Mouse (Mus musculus) kidney, adult 9 months (tissue): ENCODE results near the gene Rack1.
"Not testable (repeated sequence)": the region's sequence is repeated elsewhere in the genome, so short reads cannot be mapped to it uniquely, and the experiment has no call there.

Source experiments
- DNase-seq: peaks from one replicate; pipeline ENCODE4 v3.0.0; 2022

Gene Rack1

GRCm38 (mm10) chr11:48820308-48820674, 20.2 kb downstream of the Rack1 start:
- no peak for DNase-seq

GRCm38 (mm10) chr11:48821299-48821698, 21.2 kb downstream of the Rack1 start:
- DNase-seq, result not testable (repeated sequence)

- DNase-seq, result no peak
Observed at GRCm38 (mm10) chr11:48822768-48823512, 22.8 kb downstream of the Rack1 start.

GRCm38 (mm10) chr11:48823536-48823972, 23.4 kb downstream of the Rack1 start:
- peak; percentile 59 for DNase-seq

GRCm38 (mm10) chr11:48824311-48824830, 24.2 kb downstream of the Rack1 start:
- DNase-seq, result no peak

- DNase-seq, result not testable (repeated sequence)
Observed at GRCm38 (mm10) chr11:48825979-48826751, 26.0 kb downstream of the Rack1 start, which contains the start of the genes Trim7 and Gm12184. TSS of gene Trim7 (plus strand) at chr11:48826140. TSS of gene Gm12184 (minus strand) at chr11:48826655.

- DNase-seq, result no peak
Observed at GRCm38 (mm10) chr11:48826752-48827096, 26.6 kb downstream of the Rack1 start.

GRCm38 (mm10) chr11:48827926-48828325, 27.8 kb downstream of the Rack1 start:
- no peak for DNase-seq

GRCm38 (mm10) chr11:48830279-48830678, 30.1 kb downstream of the Rack1 start:
- DNase-seq, result no peak

GRCm38 (mm10) chr11:48831273-48831672, 31.1 kb downstream of the Rack1 start:
- no peak for DNase-seq

GRCm38 (mm10) chr11:48833078-48833730, 33.1 kb downstream of the Rack1 start:
- no peak for DNase-seq

GRCm38 (mm10) chr11:48833731-48834639, 33.9 kb downstream of the Rack1 start:
- DNase-seq, result peak; percentile 94

- peak; percentile 32 for DNase-seq
Observed at GRCm38 (mm10) chr11:48835923-48836322, 35.8 kb downstream of the Rack1 start.

- peak; percentile 90 for DNase-seq
Observed at GRCm38 (mm10) chr11:48836990-48837309, 36.8 kb downstream of the Rack1 start.

- DNase-seq, result peak; percentile 87
Observed at GRCm38 (mm10) chr11:48837310-48838180, 37.4 kb downstream of the Rack1 start.

GRCm38 (mm10) chr11:48838181-48838797, 38.2 kb downstream of the Rack1 start:
- peak; percentile 83 for DNase-seq

- peak; percentile 26 for DNase-seq
Observed at GRCm38 (mm10) chr11:48838879-48839680, 38.9 kb downstream of the Rack1 start.

GRCm38 (mm10) chr11:48840805-48841204, 40.7 kb downstream of the Rack1 start:
- peak; percentile 91 for DNase-seq

- DNase-seq, result peak; percentile 85
Observed at GRCm38 (mm10) chr11:48841213-48841612, 41.1 kb downstream of the Rack1 start.

GRCm38 (mm10) chr11:48842378-48842792, 42.3 kb downstream of the Rack1 start:
- DNase-seq, result peak; percentile 23
